ENCODE assay signal across 9 mouse cellular contexts in genomic region chr13:6059515-6060228, GRCm38 (mm10).
A peak's percentile ranks its signal among the peaks of the same experiment; 100 is the strongest.
DNase-seq lines count a peak whose midpoint lies in the region; ATAC-seq and TF ChIP-seq lines count a peak whose summit lies in the region.
"Had no signal": no experiment of that assay in that cellular context is flagged by ENCODE, and none has a peak within 500 bp of the region (broad histone marks: within the 10 kb centered on the region; RNA-seq: fewer than 3 reads in every experiment).

No protein-coding gene starts in this region.

- H3K9me3 ChIP-seq in CH12.LX (replicated peaks; ENCODE audit: low read length): no peaks in the 10 kb centered on the region
- H3K9me3 ChIP-seq in kidney, embryonic 15.5 days (replicated peaks): no peaks in the 10 kb centered on the region
- H3K9me3 ChIP-seq: neural tube, embryonic 12.5 days had no signal

- in situ Hi-C loops in CH12.LX (cut with MboI; ENCODE audit: low pct_ligation_motif_present, low pct_unique_long_range_greater_than_20kb, low sequenced_read_pairs): no loop called here

- intact Hi-C loops in gastrocnemius, postnatal 14 days (cut with DNase I; ENCODE audit: low total_unique reads): no loop called here

- no peak for TF ChIP-seq POLR2A in CH12.LX (IDR thresholded peaks at IDR 0.05; ENCODE audit: low read depth, low read length)

- WGBS in kidney, embryonic 15.5 days: 21% methylated on average over 6 of the region's 6 CpGs

- H3K79me2 ChIP-seq in CH12.LX (replicated peaks; ENCODE audit: control insufficient read depth, extremely low read depth, insufficient read depth, poor library complexity, severe bottlenecking): no peaks in the 10 kb centered on the region

- H3K27ac ChIP-seq in CH12.LX (ENCODE audit: insufficient read depth, low read depth): no peak overlapping the region
- H3K27ac ChIP-seq in kidney, embryonic 15.5 days: no peak overlapping the region
- H3K27ac ChIP-seq: neural tube, embryonic 12.5 days had no signal

- ATAC-seq in kidney, embryonic 15.5 days (replicated peaks; ENCODE audit: low FRiP score): peak; percentile 49

- H3K4me1 ChIP-seq in CH12.LX (ENCODE audit: control insufficient read depth in 1 of 2, insufficient read depth in 2 of 2): peaks cover 0 to 11% of the 10 kb centered on the region in 2 experiments; a peak in 2 of 4 replicates
- H3K4me1 ChIP-seq in kidney, embryonic 15.5 days: peaks cover 7% of the 10 kb centered on the region
- H3K4me1 ChIP-seq: neural tube, embryonic 12.5 days had no signal

- no peak overlapping the region for H3K9ac ChIP-seq in CH12.LX (ENCODE audit: insufficient read depth, low read depth)
- no peak overlapping the region for H3K9ac ChIP-seq in kidney, embryonic 15.5 days
- H3K9ac ChIP-seq: neural tube, embryonic 12.5 days had no signal

- TF ChIP-seq EP300 in CH12.LX (IDR thresholded peaks at IDR 0.05; ENCODE audit: low read length): no peak

- dilution Hi-C loops in CH12.LX (cut with MboI; ENCODE audit: extremely low pct_ligation_motif_present, extremely low pct_unique_long_range_greater_than_20kb, low sequenced_read_pairs): no loop called here

- no peaks in the 10 kb centered on the region for H3K27me3 ChIP-seq in CH12.LX (replicated peaks)
- H3K27me3 ChIP-seq in kidney, embryonic 15.5 days: no peaks in the 10 kb centered on the region
- H3K27me3 ChIP-seq: neural tube, embryonic 12.5 days had no signal

- no peak for TF ChIP-seq CTCF in CH12.LX (conservative IDR thresholded peaks at IDR 0.05 in 1 of 2, IDR thresholded peaks at IDR 0.05 in 1 of 2; ENCODE audit: low read depth in 2 of 2, low read length in 2 of 2)

- no peak overlapping the region for H3K4me2 ChIP-seq in CH12.LX (ENCODE audit: insufficient read depth, low read depth, poor library complexity, severe bottlenecking)
- H3K4me2 ChIP-seq in kidney, embryonic 15.5 days: no peak overlapping the region
- H3K4me2 ChIP-seq: neural tube, embryonic 12.5 days had no signal

- DNase-seq in CH12.LX (ENCODE audit: extremely low read depth): no peak
- peak; percentile 55 for DNase-seq in adrenal gland, postnatal 10 days
- DNase-seq in gastrocnemius, postnatal 14 days: peak; percentile 42
- peak; percentile 73 for DNase-seq in lung, postnatal 36 days
- peak; percentile 44 to 68 for DNase-seq in urinary bladder, postnatal 36 days (ENCODE audit: low spot score in 2 of 2)
- no peak for DNase-seq in left cerebral cortex, adult 8-10 months (ENCODE audit: low spot score in 2 of 2)
- no peak for DNase-seq in layer of hippocampus, adult 9-10 months (ENCODE audit: low spot score)

- TF ChIP-seq RAD21 in CH12.LX (IDR thresholded peaks at IDR 0.05; ENCODE audit: low read depth, low read length): no peak

- no peak overlapping the region for H3K4me3 ChIP-seq in CH12.LX (replicated peaks in 1 of 3; ENCODE audit: low read depth in 2 of 3, low read length in 2 of 3, poor library complexity in 1 of 3)
- H3K4me3 ChIP-seq in kidney, embryonic 15.5 days (replicated peaks): no peak overlapping the region
- H3K4me3 ChIP-seq: neural tube, embryonic 12.5 days had no signal

- H3K36me3 ChIP-seq in CH12.LX (replicated peaks in 1 of 2; ENCODE audit: control insufficient read depth in 1 of 2, insufficient read depth in 1 of 2, low read length in 1 of 2): no peaks in the 10 kb centered on the region
- no peaks in the 10 kb centered on the region for H3K36me3 ChIP-seq in kidney, embryonic 15.5 days
- H3K36me3 ChIP-seq: neural tube, embryonic 12.5 days had no signal

TF ChIP-seq in CH12.LX, 34 proteins besides CTCF, POLR2A, EP300 and RAD21:
- TF ChIP-seq POLR2AphosphoS2 (IDR thresholded peaks at IDR 0.05; ENCODE audit: low read depth, low read length) (no peak), ETS1 (conservative IDR thresholded peaks at IDR 0.05; ENCODE audit: low read depth, low read length) (no peak), SIN3A (IDR thresholded peaks at IDR 0.05; ENCODE audit: low read length) (no peak), BHLHE40 (IDR thresholded peaks at IDR 0.05; ENCODE audit: low read depth, low read length) (peak; percentile 39), UBTF (IDR thresholded peaks at IDR 0.05; ENCODE audit: low read depth, low read length) (no peak), MEF2A (IDR thresholded peaks at IDR 0.05; ENCODE audit: borderline replicate concordance, low read depth, low read length) (no peak)

Comparison
In these comparisons a context has a peak if more than half of its experiments do, and no peak if none do; other contexts are left out.
1. DNase-seq: peak in adrenal gland, postnatal 10 days (single experiment), gastrocnemius, postnatal 14 days (single experiment), lung, postnatal 36 days (single experiment) and urinary bladder, postnatal 36 days (2 of 2); none in CH12.LX (single experiment), left cerebral cortex, adult 8-10 months (0 of 2) and layer of hippocampus, adult 9-10 months (single experiment).